Mouse (Mus musculus) olfactory bulb, adult 2 months (tissue): ENCODE data around the gene Lypd6b.

Source experiments
- CTCF ChIP-seq: fragments of 200-500 bp; IDR thresholded peaks from 2 replicates; pipeline ENCODE4 v1.5.1; 2012; ENCODE audit warnings: low read depth, mild to moderate bottlenecking, low read length, moderate library complexity; ENCODE audit not compliant: insufficient read depth
- POLR2A ChIP-seq: fragments of 200-500 bp; IDR thresholded peaks from 2 replicates; pipeline ENCODE4 v1.6.1; 2012; ENCODE audit warnings: mild to moderate bottlenecking, low read depth, low read length, moderate library complexity; ENCODE audit not compliant: insufficient read depth

DNA sequence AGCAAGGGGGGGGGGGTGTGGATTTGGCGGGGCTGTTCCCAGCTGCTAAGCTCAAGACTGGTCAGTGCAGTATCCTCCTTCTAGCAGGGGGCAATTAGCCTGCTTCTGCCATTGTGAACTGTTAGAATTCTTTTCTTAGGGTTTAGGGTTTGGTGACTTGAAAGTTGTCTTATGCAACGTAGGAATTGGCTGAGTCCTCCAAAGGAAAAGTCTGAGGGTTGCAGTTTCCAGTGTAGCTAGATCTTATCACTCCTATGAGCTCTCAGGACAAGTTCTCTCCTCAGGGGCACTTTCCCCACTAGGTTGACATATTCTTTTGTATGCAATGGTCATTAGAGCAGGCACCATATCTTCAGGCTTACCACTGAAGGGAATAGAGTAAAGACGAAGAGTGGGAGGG, 1.2 kb downstream of the Lypd6b start:
- TF ChIP-seq POLR2A = no peak
- no peak for TF ChIP-seq CTCF
